Mouse (Mus musculus) stomach, embryonic 14.5 days (tissue): ENCODE measurements around the gene Olfr368. TPM values are rescaled to one million over a fixed set of nuclear protein-coding genes. Genes with fewer than 3 reads are reported as not detected.

Experiments
- ATAC-seq: fragments of 200-750 bp; cut with Nextera tagmentation; 2 replicates; pipeline ENCODE4 v1.8.0; 2017; ENCODE audit warnings: low read depth, moderate TSS enrichment; ENCODE audit not compliant: insufficient number of reproducible peaks, insufficient read depth, low FRiP score
- H3K27ac ChIP-seq: fragments of 300-500 bp; sonication (generic); 2 replicates; pipeline ENCODE4 v1.5.1; 2014; ENCODE audit warnings: mild to moderate bottlenecking, low read length, moderate library complexity, mixed read lengths
- H3K27me3 ChIP-seq: fragments of 300-500 bp; sonication (generic); 2 replicates; pipeline ENCODE4 v1.6.1; 2014; ENCODE audit warnings: low read length, control low read depth, mixed read lengths; ENCODE audit not compliant: control insufficient read depth, insufficient read depth
- H3K36me3 ChIP-seq: fragments of 300-500 bp; sonication (generic); 2 replicates; pipeline ENCODE4 v1.6.1; 2014; ENCODE audit warnings: mild to moderate bottlenecking, control low read depth, low read length, moderate library complexity, mixed read lengths; ENCODE audit not compliant: control insufficient read depth, insufficient read depth
- H3K4me1 ChIP-seq: fragments of 300-500 bp; sonication (generic); 2 replicates; pipeline ENCODE4 v1.6.1; 2014; ENCODE audit warnings: low read length, control low read depth, mixed read lengths; ENCODE audit not compliant: control insufficient read depth, insufficient read depth
- H3K4me2 ChIP-seq: fragments of 300-500 bp; sonication (generic); replicated peaks from 2 replicates; pipeline ENCODE4 v1.6.1; 2014; ENCODE audit warnings: low read depth, low read length, control low read depth
- H3K4me3 ChIP-seq: fragments of 300-500 bp; sonication (generic); 2 replicates; pipeline ENCODE4 v1.5.1; 2014; ENCODE audit warnings: low read depth, low read length, control low read depth
- H3K9ac ChIP-seq: fragments of 300-500 bp; sonication (generic); replicated peaks from 2 replicates; pipeline ENCODE4 v1.6.1; 2014; ENCODE audit warnings: low read depth, mild to moderate bottlenecking, control low read depth, low read length, moderate library complexity, mixed read lengths
- H3K9me3 ChIP-seq: fragments of 300-500 bp; sonication (generic); 2 replicates; pipeline ENCODE4 v1.6.1; 2016; ENCODE audit warnings: low read depth, low read length, control low read depth; ENCODE audit not compliant: control insufficient read depth
- WGBS: fragments of 180-500 bp; shearing (Covaris S2); extraction: QIAGEN DNeasy Blood & Tissue Kit; methylation state at CpG from one replicate; pipeline ENCODE4 v1.1.7; 2014; 5-methylcytosine and 5-hydroxymethylcytosine counted together
- polyA plus RNA-seq: library from polyadenylated mRNA; unstranded; fragments of >200 nt; fragmentation: Nextera tagmentation; extraction: Ambion mirVana; gene quantifications from 2 replicates; pipeline ENCODE4 v1.2.1, GENCODE M21; 2014

The Olfr368 gene
- polyA plus RNA-seq, 1 experiment from 2014 or later, result not detected

DNA sequence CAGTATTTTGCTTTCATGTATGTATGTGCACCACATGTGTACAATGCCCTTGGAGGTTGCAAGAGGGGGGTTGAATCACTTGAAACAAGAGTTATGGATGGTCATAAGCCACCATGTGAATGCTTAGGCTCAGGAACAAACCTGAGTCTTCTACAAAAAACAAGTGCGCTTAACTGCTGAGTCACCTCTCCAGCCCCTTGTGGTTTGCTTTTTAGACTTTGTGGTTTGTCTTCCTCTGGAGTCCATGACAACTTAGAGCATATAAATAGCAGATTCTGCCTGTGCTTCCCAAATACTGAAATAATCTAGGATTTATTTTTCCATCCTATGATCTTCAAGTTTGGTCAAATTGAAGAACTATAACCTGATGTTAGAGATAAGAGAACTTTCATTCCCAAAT lies 49.7 kb downstream of the Olfr368 start:
- H3K27me3 ChIP-seq, result no peaks in the 10 kb centered on the region
- no peak overlapping the region for H3K27ac ChIP-seq
- no peak overlapping the region for H3K4me3 ChIP-seq
- no peaks in the 10 kb centered on the region for H3K4me1 ChIP-seq
- peaks cover 32% of the 10 kb centered on the region for H3K36me3 ChIP-seq
- 91% methylated on average over 1 of the region's 1 CpGs for WGBS
- ATAC-seq, result no peak
- H3K9me3 ChIP-seq, result no peaks in the 10 kb centered on the region
- no peak overlapping the region for H3K9ac ChIP-seq
- H3K4me2 ChIP-seq, result no peak overlapping the region

DNA sequence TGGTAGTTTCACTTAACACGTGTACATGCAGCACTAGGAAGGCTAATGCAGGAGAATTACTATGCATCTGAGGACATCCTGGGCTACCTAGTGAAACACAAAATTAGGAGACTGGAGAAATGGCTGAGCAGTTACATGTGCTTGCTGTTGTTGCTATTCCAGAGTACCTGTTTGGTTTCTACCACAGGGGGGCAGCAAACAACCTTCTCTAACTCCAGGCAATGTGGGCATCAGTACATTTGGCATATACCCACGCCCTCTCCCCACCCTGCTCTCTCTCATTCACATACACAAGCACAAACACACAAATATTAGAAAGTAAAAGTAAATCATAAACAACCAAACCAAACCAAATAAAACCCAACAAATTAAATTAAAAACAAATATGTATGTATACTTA lies 53.9 kb downstream of the Olfr368 start:
- no peak for ATAC-seq
- no peak overlapping the region for H3K9ac ChIP-seq
- H3K9me3 ChIP-seq, result no peaks in the 10 kb centered on the region
- H3K27ac ChIP-seq, result no peak overlapping the region
- no peaks in the 10 kb centered on the region for H3K27me3 ChIP-seq
- no peak overlapping the region for H3K4me3 ChIP-seq
- H3K4me2 ChIP-seq, result no peak overlapping the region
- H3K4me1 ChIP-seq, result no peaks in the 10 kb centered on the region
- H3K36me3 ChIP-seq, result peaks cover 45% of the 10 kb centered on the region
- 79% methylated on average over 2 of the region's 2 CpGs for WGBS

Other genes starting within 250 kb of the Olfr368 start
- not detected in 2 replicates for gene Olfr361, start 237.2 kb upstream of the Olfr368 start, polyA plus RNA-seq
- not detected in 2 replicates for gene Olfr362, start 208.6 kb upstream of the Olfr368 start, polyA plus RNA-seq
- not detected in 2 replicates for gene Olfr364-ps1, start 187.2 kb upstream of the Olfr368 start, polyA plus RNA-seq
- not detected in 2 replicates for gene Olfr365, start 138.3 kb upstream of the Olfr368 start, polyA plus RNA-seq
- not detected in 2 replicates for gene Olfr366, start 114.9 kb upstream of the Olfr368 start, polyA plus RNA-seq
- gene Pdcl, start 32.8 kb downstream of the Olfr368 start, polyA plus RNA-seq, result 42.6 and 48.1 TPM in 2 replicates
- 23.2 and 27.2 TPM in 2 replicates for gene Rc3h2, start 96.4 kb downstream of the Olfr368 start, polyA plus RNA-seq
- 9.3 and 9.4 TPM in 2 replicates for gene Zbtb26, start 116.6 kb downstream of the Olfr368 start, polyA plus RNA-seq
- gene Zbtb6, start 116.7 kb downstream of the Olfr368 start, polyA plus RNA-seq, result 4.6 and 4.7 TPM in 2 replicates
- 80.8 and 92.6 TPM in 2 replicates for gene Rabgap1, start 116.8 kb downstream of the Olfr368 start, polyA plus RNA-seq
- 2.8 and 4.1 TPM in 2 replicates for gene Gpr21, start 189.8 kb downstream of the Olfr368 start, polyA plus RNA-seq